Comparison of ENCODE assay signal across 17 mouse cellular contexts in genomic region chr16:76123021-76123384, GRCm38 (mm10).
DNase-seq lines count a peak whose midpoint lies in the region; ATAC-seq lines count a peak whose summit lies in the region.
"Had no signal": no experiment of that assay in that cellular context is flagged by ENCODE, and none has a peak within 500 bp of the region (broad histone marks: within the 10 kb centered on the region; RNA-seq: fewer than 3 reads in every experiment).

No protein-coding gene starts in this region.

- no peak overlapping the region for H3K4me3 ChIP-seq in hindbrain, embryonic 12.5 days
- H3K4me3 ChIP-seq in hindbrain, embryonic 14.5 days (replicated peaks; ENCODE audit: low read length): no peak overlapping the region
- H3K4me3 ChIP-seq in neural tube, embryonic 12.5 days: no peak overlapping the region
- no peak overlapping the region for H3K4me3 ChIP-seq in neural tube, embryonic 15.5 days (replicated peaks)
- H3K4me3 ChIP-seq: limb, embryonic 13.5 days; liver, embryonic 15.5 days had no signal

- H3K9ac ChIP-seq in hindbrain, embryonic 12.5 days: no peak overlapping the region
- no peak overlapping the region for H3K9ac ChIP-seq in hindbrain, embryonic 14.5 days
- no peak overlapping the region for H3K9ac ChIP-seq in neural tube, embryonic 12.5 days
- H3K9ac ChIP-seq in neural tube, embryonic 15.5 days (replicated peaks): no peak overlapping the region
- H3K9ac ChIP-seq: limb, embryonic 13.5 days; liver, embryonic 15.5 days had no signal

- intact Hi-C loops in heart, postnatal 25 days (cut with DNase I): no loop called here

- H3K27ac ChIP-seq in hindbrain, embryonic 12.5 days: no peak overlapping the region
- H3K27ac ChIP-seq in hindbrain, embryonic 14.5 days: no peak overlapping the region
- H3K27ac ChIP-seq in neural tube, embryonic 12.5 days: no peak overlapping the region
- no peak overlapping the region for H3K27ac ChIP-seq in neural tube, embryonic 15.5 days (replicated peaks)
- H3K27ac ChIP-seq: limb, embryonic 13.5 days; liver, embryonic 15.5 days had no signal

- peak; percentile 76 for ATAC-seq in hindbrain, embryonic 12.5 days (ENCODE audit: low FRiP score)
- no peak for ATAC-seq in hindbrain, embryonic 14.5 days (ENCODE audit: low FRiP score)
- 0 out of 2 replicates have a peak, but pooled peaks have one; percentile 33 for ATAC-seq in neural tube, embryonic 12.5 days (ENCODE audit: low FRiP score, low read depth)
- no peak for ATAC-seq in neural tube, embryonic 15.5 days (ENCODE audit: low FRiP score)
- ATAC-seq: activated CD4-positive, CD25-positive, alpha-beta regulatory T cell, adult 4 months had no signal

- peak; percentile 8 to 10 for DNase-seq in cerebellum, postnatal 10 days
- DNase-seq in cerebellum, adult 9-10 months: no peak
- no peak for DNase-seq in hindbrain, embryonic 14.5 days (ENCODE audit: low spot score)
- no peak for DNase-seq in spleen, adult 12 weeks (ENCODE audit: low spot score)
- no peak for DNase-seq in heart, postnatal 25 days (ENCODE audit: low spot score)
- DNase-seq: adrenal gland, postnatal 10 days; cerebellum, adult 11-12 months; cerebellum, postnatal 36 days; heart, adult 18-20 months; kidney, adult 11 months; thymus, postnatal 36 days had no signal

- WGBS in hindbrain, embryonic 12.5 days: 50% methylated on average over 5 of the region's 5 CpGs
- WGBS in hindbrain, embryonic 14.5 days: 52% methylated on average over 5 of the region's 5 CpGs
- 49% methylated on average over 5 of the region's 5 CpGs for WGBS in neural tube, embryonic 12.5 days
- 37% methylated on average over 5 of the region's 5 CpGs for WGBS in neural tube, embryonic 15.5 days

- H3K9me3 ChIP-seq in hindbrain, embryonic 12.5 days (replicated peaks): no peaks in the 10 kb centered on the region
- no peaks in the 10 kb centered on the region for H3K9me3 ChIP-seq in hindbrain, embryonic 14.5 days (ENCODE audit: control insufficient read depth, low read length)
- H3K9me3 ChIP-seq in neural tube, embryonic 12.5 days: no peaks in the 10 kb centered on the region
- no peaks in the 10 kb centered on the region for H3K9me3 ChIP-seq in neural tube, embryonic 15.5 days (replicated peaks)
- H3K9me3 ChIP-seq: limb, embryonic 13.5 days; liver, embryonic 15.5 days had no signal

- H3K27me3 ChIP-seq in hindbrain, embryonic 12.5 days: no peaks in the 10 kb centered on the region
- no peaks in the 10 kb centered on the region for H3K27me3 ChIP-seq in hindbrain, embryonic 14.5 days (ENCODE audit: control insufficient read depth, insufficient read depth, low read length)
- no peaks in the 10 kb centered on the region for H3K27me3 ChIP-seq in neural tube, embryonic 12.5 days (replicated peaks)
- H3K27me3 ChIP-seq in neural tube, embryonic 15.5 days (replicated peaks): no peaks in the 10 kb centered on the region
- H3K27me3 ChIP-seq: limb, embryonic 13.5 days; liver, embryonic 15.5 days had no signal

- peaks cover 6% of the 10 kb centered on the region; the same call in 1 of the 2 replicates for H3K4me1 ChIP-seq in hindbrain, embryonic 12.5 days
- peaks cover 4% of the 10 kb centered on the region; the same call in 1 of the 2 replicates for H3K4me1 ChIP-seq in hindbrain, embryonic 14.5 days (replicated peaks; ENCODE audit: control insufficient read depth, insufficient read depth, low read length)
- peaks cover 3% of the 10 kb centered on the region; the same call in 1 of the 2 replicates for H3K4me1 ChIP-seq in neural tube, embryonic 12.5 days
- 0 out of 2 replicates have a peak, but pooled peaks cover 5% of the 10 kb centered on the region for H3K4me1 ChIP-seq in neural tube, embryonic 15.5 days

- no peaks in the 10 kb centered on the region for H3K36me3 ChIP-seq in hindbrain, embryonic 12.5 days
- H3K36me3 ChIP-seq in hindbrain, embryonic 14.5 days (replicated peaks; ENCODE audit: control insufficient read depth, insufficient read depth): no peaks in the 10 kb centered on the region
- H3K36me3 ChIP-seq in neural tube, embryonic 12.5 days: no peaks in the 10 kb centered on the region
- no peaks in the 10 kb centered on the region for H3K36me3 ChIP-seq in neural tube, embryonic 15.5 days
- H3K36me3 ChIP-seq: limb, embryonic 13.5 days; liver, embryonic 15.5 days had no signal

- no peak overlapping the region for H3K4me2 ChIP-seq in hindbrain, embryonic 12.5 days (replicated peaks)
- H3K4me2 ChIP-seq in hindbrain, embryonic 14.5 days (replicated peaks): no peak overlapping the region
- no peak overlapping the region for H3K4me2 ChIP-seq in neural tube, embryonic 12.5 days (replicated peaks)
- no peak overlapping the region for H3K4me2 ChIP-seq in neural tube, embryonic 15.5 days
- H3K4me2 ChIP-seq: limb, embryonic 13.5 days; liver, embryonic 15.5 days had no signal

Comparison
In these comparisons a context has a peak if more than half of its experiments do, and no peak if none do; other contexts are left out.
1. DNase-seq: peak in cerebellum, postnatal 10 days (2 of 2); none in cerebellum, adult 9-10 months (single experiment), hindbrain, embryonic 14.5 days (single experiment), spleen, adult 12 weeks (single experiment) and heart, postnatal 25 days (single experiment).
2. ATAC-seq: peak in hindbrain, embryonic 12.5 days (single experiment) and neural tube, embryonic 12.5 days (single experiment); none in hindbrain, embryonic 14.5 days (single experiment) and neural tube, embryonic 15.5 days (single experiment).